19 mouse cellular contexts compared by ENCODE assay signal in the genomic region with DNA sequence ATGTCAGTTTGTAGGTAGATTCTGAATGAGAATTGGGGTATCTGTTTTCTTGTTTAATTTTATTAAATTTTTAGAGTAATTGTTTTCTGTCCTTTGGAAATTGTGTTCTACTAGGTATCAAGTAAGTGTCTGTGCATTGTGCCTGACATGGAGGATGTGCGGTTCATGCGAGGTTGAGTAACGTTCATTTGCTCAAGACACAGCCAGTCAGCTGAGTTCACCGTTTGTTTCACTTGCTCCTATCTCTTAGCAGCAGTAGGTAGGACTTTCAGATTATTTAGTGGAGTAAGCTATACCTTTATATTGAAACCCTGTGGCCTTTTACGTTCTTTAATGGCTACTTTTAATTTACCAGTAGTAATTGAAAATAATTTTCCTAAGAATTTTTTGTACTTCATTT. TPM values are rescaled to one million over a fixed set of nuclear protein-coding genes. Genes with fewer than 3 reads are reported as not detected.
DNase-seq lines count a peak whose midpoint lies in the region; ATAC-seq lines count a peak whose summit lies in the region.
"Had no signal": no experiment of that assay in that cellular context is flagged by ENCODE, and none has a peak within 500 bp of the region (broad histone marks: within the 10 kb centered on the region; RNA-seq: fewer than 3 reads in every experiment).

No protein-coding gene starts in this region.

- peak; percentile 68 for ATAC-seq in megakaryocyte, adult 5-6 weeks (ENCODE audit: poor library complexity, severe bottlenecking)
- peak; percentile 67 for ATAC-seq in megakaryocyte-erythroid progenitor cell, adult 5-6 weeks (replicated peaks; ENCODE audit: low FRiP score, low TSS enrichment, poor library complexity, severe bottlenecking)
- ATAC-seq: CD4-positive, CD25-positive, alpha-beta regulatory T cell, adult 4 months; forebrain, embryonic 14.5 days; forebrain, embryonic 16.5 days had no signal

- peak; percentile 31 for DNase-seq in cerebellum, adult 9-10 months
- no peak for DNase-seq in cerebellum, postnatal 14 days
- no peak for DNase-seq in thymus, postnatal 14 days
- DNase-seq in right cerebral cortex, postnatal 10 days (ENCODE audit: low spot score in 2 of 2) = no peak
- DNase-seq: adrenal gland, adult 2 months; adrenal gland, postnatal 10 days; adrenal gland, postnatal 25 days; B cell, adult 2 months; cerebellum, adult 11 months; cerebellum, adult 18-20 months; cerebellum, adult 8-10 months; cerebellum, postnatal 10 days; cerebellum, postnatal 36 days; embryo, embryonic 11 days had no signal

RNA-seq across cellular contexts. Expression of a gene that starts 34.4 kb away (rescaled TPM):
- total RNA-seq in megakaryocyte, adult 5-6 weeks (2015) = 58.0 and 68.0 TPM in 2 replicates
- total RNA-seq in megakaryocyte, adult 5-6 weeks (2017) = 55.6 and 60.3 TPM in 2 replicates
- total RNA-seq in megakaryocyte-erythroid progenitor cell, adult 5-6 weeks (2014; fragmentation: Nextera tagmentation) = 16.6 and 17.4 TPM in 2 replicates
- total RNA-seq in megakaryocyte-erythroid progenitor cell, adult 5-6 weeks (2017) = 24.0 and 25.4 TPM in 2 replicates
